Mouse (Mus musculus) heart, embryonic 13.5 days (tissue): Measurements from ENCODE around the gene Ilf3. TPM values are rescaled to one million over a fixed set of nuclear protein-coding genes. Genes with fewer than 3 reads are reported as not detected.

Experiments
- ATAC-seq: fragments of 200-750 bp; cut with Nextera tagmentation; 2 replicates; pipeline ENCODE4 v1.8.0; 2017; ENCODE audit warnings: moderate TSS enrichment; ENCODE audit not compliant: insufficient number of reproducible peaks, low FRiP score, low TSS enrichment; ENCODE audit errors: extremely low read depth
- H3K27ac ChIP-seq: fragments of 300-500 bp; sonication (generic); replicated peaks from 2 replicates; pipeline ENCODE4 v1.5.1; 2015; ENCODE audit warnings: moderate library complexity, mild to moderate bottlenecking, inconsistent platforms
- H3K27me3 ChIP-seq: fragments of 300-500 bp; sonication (generic); replicated peaks from 2 replicates; pipeline ENCODE4 v1.6.1; 2015; ENCODE audit warnings: mild to moderate bottlenecking, inconsistent platforms
- H3K36me3 ChIP-seq: fragments of 300-500 bp; sonication (generic); 2 replicates; pipeline ENCODE4 v1.6.1; 2015; ENCODE audit warnings: mild to moderate bottlenecking, inconsistent platforms
- H3K4me1 ChIP-seq: fragments of 300-500 bp; sonication (generic); 2 replicates; pipeline ENCODE4 v1.6.1; 2015; ENCODE audit warnings: inconsistent platforms
- H3K4me2 ChIP-seq: fragments of 300-500 bp; sonication (generic); 2 replicates; pipeline ENCODE4 v1.6.1; 2015; ENCODE audit warnings: inconsistent platforms, mild to moderate bottlenecking, moderate library complexity
- H3K4me3 ChIP-seq: fragments of 300-500 bp; sonication (generic); 2 replicates; pipeline ENCODE4 v1.5.1; 2015; ENCODE audit warnings: moderate library complexity, mild to moderate bottlenecking, inconsistent platforms
- H3K9ac ChIP-seq: fragments of 300-500 bp; sonication (generic); 2 replicates; pipeline ENCODE4 v1.6.1; 2015; ENCODE audit warnings: inconsistent platforms, mild to moderate bottlenecking, moderate library complexity
- H3K9me3 ChIP-seq: fragments of 300-500 bp; sonication (generic); 2 replicates; pipeline ENCODE4 v1.6.1; 2016; ENCODE audit warnings: inconsistent platforms
- WGBS: fragments of 180-500 bp; shearing (Covaris S2); methylation state at CpG from one replicate; pipeline ENCODE4 v1.1.7; 2015; ENCODE audit warnings: mixed read lengths; 5-methylcytosine and 5-hydroxymethylcytosine counted together
- polyA plus RNA-seq: library from polyadenylated mRNA; unstranded; fragments of >200 nt; fragmentation: Nextera tagmentation; extraction: Ambion mirVana; gene quantifications from 2 replicates; pipeline ENCODE4 v1.2.1, GENCODE M21; 2015

Ilf3 gene
- polyA plus RNA-seq, 1 experiment from 2014 or later: 115 TPM

- Histone ChIP-seq H3K36me3 (peaks cover 95% of the 10 kb centered on the region), H3K9me3 (no peaks in the 10 kb centered on the region)
- 78% methylated on average over 16 of the region's 16 CpGs for WGBS
Measured at GRCm38 (mm10) chr9:21346627-21347365, 20.9 kb upstream of the Ilf3 start.

GRCm38 (mm10) chr9:21348152-21348551, 19.5 kb upstream of the Ilf3 start:
- no peak for ATAC-seq
- H3K36me3 ChIP-seq: peaks cover 92% of the 10 kb centered on the region
- no peak overlapping the region for H3K4me3 ChIP-seq
- H3K4me2 ChIP-seq: no peak overlapping the region
- H3K4me1 ChIP-seq: peaks cover 13% of the 10 kb centered on the region
- 78% methylated on average over 3 of the region's 3 CpGs for WGBS
- no peaks in the 10 kb centered on the region for H3K9me3 ChIP-seq
- no peaks in the 10 kb centered on the region for H3K27me3 ChIP-seq
- H3K27ac ChIP-seq: no peak overlapping the region
- H3K9ac ChIP-seq: no peak overlapping the region

More at GRCm38 (mm10) chr9:21346627-21347365, 20.9 kb upstream of the Ilf3 start:
- H3K4me2 ChIP-seq: no peak overlapping the region
- no peak overlapping the region for H3K4me3 ChIP-seq
- no peak for ATAC-seq
- no peaks in the 10 kb centered on the region for H3K27me3 ChIP-seq
- H3K9ac ChIP-seq: no peak overlapping the region
- H3K4me1 ChIP-seq: no peaks in the 10 kb centered on the region
- H3K27ac ChIP-seq: no peak overlapping the region

GRCm38 (mm10) chr9:21351178-21351577, 16.5 kb upstream of the Ilf3 start:
- H3K4me3 ChIP-seq: no peak overlapping the region
- no peak for ATAC-seq
- H3K27ac ChIP-seq: no peak overlapping the region
- H3K36me3 ChIP-seq: peaks cover 93% of the 10 kb centered on the region
- 79% methylated on average over 7 of the region's 7 CpGs for WGBS
- peaks cover 15% of the 10 kb centered on the region for H3K4me1 ChIP-seq
- no peaks in the 10 kb centered on the region for H3K27me3 ChIP-seq
- no peaks in the 10 kb centered on the region for H3K9me3 ChIP-seq
- no peak overlapping the region for H3K9ac ChIP-seq
- no peak overlapping the region for H3K4me2 ChIP-seq

- Histone ChIP-seq H3K36me3 (peaks cover 89% of the 10 kb centered on the region), H3K9ac (no peak overlapping the region), H3K27ac (peak overlapping the region; percentile 70; the same call in 1 of the 2 replicates), H3K4me2 (no peak overlapping the region), H3K9me3 (no peaks in the 10 kb centered on the region), H3K4me3 (no peak overlapping the region), H3K27me3 (no peaks in the 10 kb centered on the region), H3K4me1 (peaks cover 15% of the 10 kb centered on the region)
- ATAC-seq: no peak
- WGBS: 84% methylated on average over 4 of the region's 4 CpGs
Measured at GRCm38 (mm10) chr9:21351702-21352377, 15.8 kb upstream of the Ilf3 start.

- Histone ChIP-seq H3K27me3 (no peaks in the 10 kb centered on the region), H3K9me3 (no peaks in the 10 kb centered on the region), H3K4me1 (peaks cover 15% of the 10 kb centered on the region), H3K4me3 (no peak overlapping the region), H3K4me2 (peak overlapping the region; percentile 16; the same call in 1 of the 2 replicates), H3K36me3 (peaks cover 81% of the 10 kb centered on the region), H3K27ac (peak overlapping the region; percentile 70), H3K9ac (peak overlapping the region; percentile 34)
- ATAC-seq: no peak
- WGBS: 29% methylated on average over 20 of the region's 20 CpGs
Measured at GRCm38 (mm10) chr9:21352463-21353372, 15.0 kb upstream of the Ilf3 start.

GRCm38 (mm10) chr9:21353373-21353686, 14.3 kb upstream of the Ilf3 start:
- H3K9ac ChIP-seq: peak overlapping the region; percentile 34
- no peaks in the 10 kb centered on the region for H3K9me3 ChIP-seq
- ATAC-seq: no peak

GRCm38 (mm10) chr9:21354796-21355195, 12.9 kb upstream of the Ilf3 start:
- H3K9ac ChIP-seq: no peak overlapping the region
- H3K27ac ChIP-seq: no peak overlapping the region
- H3K9me3 ChIP-seq: no peaks in the 10 kb centered on the region
- no peak overlapping the region for H3K4me2 ChIP-seq
- H3K27me3 ChIP-seq: peaks cover 6% of the 10 kb centered on the region; the same call in 1 of the 2 replicates
- no peak overlapping the region for H3K4me3 ChIP-seq
- WGBS: 90% methylated on average over 6 of the region's 6 CpGs
- H3K4me1 ChIP-seq: peaks cover 15% of the 10 kb centered on the region
- ATAC-seq: no peak
- peaks cover 61% of the 10 kb centered on the region for H3K36me3 ChIP-seq

More at GRCm38 (mm10) chr9:21353373-21353686, 14.3 kb upstream of the Ilf3 start:
- Histone ChIP-seq H3K27ac (peak overlapping the region; percentile 70; the same call in 1 of the 2 replicates), H3K36me3 (peaks cover 75% of the 10 kb centered on the region), H3K27me3 (no peaks in the 10 kb centered on the region), H3K4me3 (no peak overlapping the region), H3K4me1 (peaks cover 15% of the 10 kb centered on the region), H3K4me2 (no peak overlapping the region)
- WGBS: 68% methylated on average over 2 of the region's 2 CpGs

- 0% methylated on average over 1 of the region's 1 CpGs for WGBS
- Histone ChIP-seq H3K4me2 (no peak overlapping the region), H3K36me3 (peaks cover 38% of the 10 kb centered on the region), H3K9me3 (no peaks in the 10 kb centered on the region), H3K27me3 (peaks cover 19% of the 10 kb centered on the region), H3K4me1 (peaks cover 12% of the 10 kb centered on the region), H3K9ac (no peak overlapping the region), H3K27ac (no peak overlapping the region), H3K4me3 (no peak overlapping the region)
- ATAC-seq: no peak
Measured at GRCm38 (mm10) chr9:21356981-21357718, 10.5 kb upstream of the Ilf3 start.

- H3K4me2 ChIP-seq: peak overlapping the region; percentile 82
- peaks cover 4% of the 10 kb centered on the region; the same call in 1 of the 2 replicates for H3K36me3 ChIP-seq
- peak overlapping the region; percentile 87 for H3K27ac ChIP-seq
- peak overlapping the region; percentile 72 for H3K9ac ChIP-seq
- H3K27me3 ChIP-seq: peaks cover 7% of the 10 kb centered on the region
- H3K9me3 ChIP-seq: no peaks in the 10 kb centered on the region
- peak overlapping the region; percentile 94 for H3K4me3 ChIP-seq
- 30% methylated on average over 14 of the region's 14 CpGs for WGBS
- peaks cover 32% of the 10 kb centered on the region for H3K4me1 ChIP-seq
- no peak for ATAC-seq
Measured at GRCm38 (mm10) chr9:21366541-21367220, 990 bp upstream of the Ilf3 start.

- peak; percentile 33 for ATAC-seq
- Histone ChIP-seq H3K36me3 (peaks cover 18% of the 10 kb centered on the region), H3K9ac (peak overlapping the region; percentile 94), H3K9me3 (no peaks in the 10 kb centered on the region), H3K4me1 (peaks cover 38% of the 10 kb centered on the region), H3K27ac (peak overlapping the region; percentile 92), H3K27me3 (no peaks in the 10 kb centered on the region), H3K4me2 (peak overlapping the region; percentile 82), H3K4me3 (peak overlapping the region; percentile 94)
- WGBS: under 1% methylated on average over 37 of the region's 38 CpGs
Measured at GRCm38 (mm10) chr9:21368131-21368584, 487 bp downstream of the Ilf3 start.
